Mouse (Mus musculus) embryo, embryonic 11 days (tissue): ENCODE measurements at regions not wholly inside any gene's neighbourhood (a gene's known extent, or its start where the extent isn't known, plus 50 kb on each side); places are given as distances from the start of the nearest gene placed in this dataset.

Experiments used
- DNase-seq: peaks from one replicate; pipeline ENCODE4 v3.0.0-alpha.2; 2015

DNA sequence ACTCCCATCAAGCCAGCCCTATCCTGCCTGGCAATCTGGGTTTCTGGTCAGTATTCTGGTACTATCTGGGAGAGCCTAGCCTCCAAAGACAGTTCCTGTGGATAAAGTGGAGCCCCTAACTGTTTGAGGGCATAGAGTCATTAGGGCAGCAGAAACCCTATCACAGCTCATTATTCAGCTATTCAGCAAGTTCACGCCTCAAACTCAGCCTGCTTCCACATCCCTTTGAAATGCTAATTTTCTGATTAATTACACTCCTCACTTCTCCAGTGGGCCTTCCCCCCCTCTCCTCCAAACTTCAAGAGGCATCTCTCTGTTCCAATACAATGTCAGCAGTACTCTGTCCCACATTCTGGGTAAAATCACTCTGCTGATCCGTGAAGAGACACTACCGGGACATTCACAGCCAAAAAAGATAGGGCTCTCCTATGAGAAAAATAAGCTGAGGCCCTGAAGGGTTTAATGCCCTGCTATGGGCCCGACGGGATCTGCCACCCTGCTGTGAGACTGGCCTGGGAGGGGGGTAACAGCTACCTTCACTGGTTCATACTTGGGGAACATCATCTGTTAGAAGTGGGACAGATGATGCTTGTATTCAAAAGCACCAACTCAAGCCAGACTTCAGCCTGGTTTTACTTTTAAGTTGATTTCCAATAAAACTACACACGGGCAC, 220.0 kb upstream of the Zdhhc25 start:
- no peak for DNase-seq

DNA sequence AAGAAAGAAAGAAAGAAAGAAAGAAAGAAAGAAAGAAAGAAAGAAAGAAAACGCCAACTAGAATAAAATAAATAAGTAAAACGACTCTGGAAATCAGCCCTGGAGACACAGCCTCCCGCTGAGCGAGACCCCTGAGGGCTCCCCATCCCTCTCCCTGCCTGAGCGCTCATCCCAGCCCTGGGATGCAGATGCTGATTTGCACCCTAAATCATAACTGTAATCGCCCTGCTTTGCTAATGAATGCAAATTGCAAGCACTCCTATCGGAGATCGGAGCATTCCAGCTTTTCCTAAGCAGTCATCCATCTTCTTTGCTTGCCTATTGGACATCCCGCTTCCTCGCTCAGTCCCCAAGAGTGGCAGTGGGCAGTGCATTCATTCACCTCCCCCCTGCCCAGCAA, 218.7 kb upstream of the Zdhhc25 start:
- no peak for DNase-seq

DNA sequence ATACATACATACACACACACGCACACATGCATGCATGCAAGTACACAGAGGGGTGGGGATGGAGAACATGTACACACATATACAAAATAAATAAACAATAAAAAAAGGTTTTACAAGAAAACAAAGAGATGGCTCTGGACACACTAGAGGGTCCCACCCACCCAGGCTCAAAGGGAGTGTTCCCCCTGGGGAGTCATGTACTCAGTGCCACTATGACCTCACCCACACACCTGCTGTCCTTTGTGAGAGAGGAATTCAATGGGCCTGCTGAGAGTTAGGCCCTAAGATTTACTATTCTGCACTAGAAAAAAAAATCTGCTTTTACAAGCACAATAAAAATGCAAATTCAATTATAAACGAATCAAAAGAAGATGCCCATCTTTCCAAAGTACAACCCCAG, 214.2 kb upstream of the Zdhhc25 start:
- no peak for DNase-seq

DNA sequence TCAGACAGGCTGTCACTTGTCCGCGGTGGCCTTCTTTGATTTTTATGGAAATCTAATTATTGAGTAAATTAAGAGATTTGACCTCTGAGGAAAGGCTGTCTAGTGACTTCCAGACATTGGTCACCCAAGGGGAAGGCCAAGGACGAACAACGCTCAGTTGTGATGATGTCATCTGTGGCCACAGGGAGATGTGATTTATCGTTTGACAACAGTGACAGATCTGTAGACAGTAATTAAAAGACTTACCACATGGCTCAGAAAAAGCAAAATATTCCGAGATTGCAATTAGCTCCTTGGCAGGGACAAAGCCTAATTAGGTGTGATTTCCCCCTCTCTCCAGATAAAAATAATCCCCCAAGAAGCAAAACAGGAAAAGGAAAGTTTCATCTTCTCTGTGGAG, 213.4 kb upstream of the Zdhhc25 start:
- no peak for DNase-seq

DNA sequence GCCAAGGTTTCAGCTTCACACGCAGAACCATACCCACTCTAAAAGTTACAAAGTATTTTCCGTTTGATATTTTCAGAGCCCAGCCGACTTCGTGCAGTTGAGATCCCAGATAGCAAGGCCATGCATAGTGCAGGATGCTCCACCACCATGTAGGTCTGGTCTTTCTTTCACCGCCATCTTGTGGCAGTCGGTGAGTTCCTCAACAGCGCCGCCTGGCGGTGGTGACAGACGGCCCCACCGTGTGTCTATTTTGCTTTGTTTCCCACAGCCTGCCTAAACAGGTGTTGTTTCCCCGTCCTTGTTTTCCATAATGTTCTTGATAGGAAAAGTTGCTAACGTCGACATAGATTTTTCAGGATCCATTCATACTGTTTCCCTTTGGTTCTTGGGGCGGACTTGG, 208.3 kb upstream of the Zdhhc25 start:
- DNase-seq = no peak

DNA sequence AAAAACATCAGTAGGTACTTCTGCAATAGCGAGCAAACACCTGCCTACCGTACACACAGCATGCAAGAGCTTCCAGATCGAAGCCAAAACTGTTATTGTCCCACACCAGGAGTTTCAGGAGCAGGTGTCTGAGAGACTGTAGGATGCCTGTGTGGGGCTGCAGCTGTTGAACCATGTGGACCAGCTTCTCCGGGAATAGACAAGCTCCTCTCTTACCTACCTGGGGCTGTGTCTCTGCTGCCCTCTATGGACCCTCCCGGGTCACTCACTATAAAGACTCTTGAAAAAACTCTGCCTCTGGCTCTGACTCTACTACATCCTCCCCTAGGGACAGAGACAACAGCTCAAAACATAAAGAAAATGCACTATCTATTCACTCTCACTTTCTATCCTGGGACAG, 201.0 kb upstream of the Zdhhc25 start:
- DNase-seq = peak; percentile 58

DNA sequence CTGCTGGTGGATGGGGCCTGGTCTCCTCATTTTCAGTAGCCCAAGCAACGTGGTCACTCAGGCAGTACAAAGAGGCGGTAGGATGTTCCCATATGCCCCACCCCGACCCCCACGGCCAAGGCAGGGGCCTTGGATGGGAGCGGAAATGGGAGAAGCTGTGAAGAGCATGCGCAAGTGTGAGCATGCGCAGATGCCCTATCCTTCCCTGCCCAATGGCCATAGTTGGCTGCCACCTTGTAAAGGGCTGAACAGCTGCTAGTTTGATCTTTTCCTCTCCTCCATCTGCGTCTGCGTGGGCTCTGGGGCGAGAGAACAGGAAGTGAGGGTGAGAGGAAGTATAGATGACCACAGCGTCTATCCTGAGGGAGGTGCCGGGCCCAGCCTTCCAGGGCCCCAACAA, 200.1 kb upstream of the Zdhhc25 start:
- no peak for DNase-seq

DNA sequence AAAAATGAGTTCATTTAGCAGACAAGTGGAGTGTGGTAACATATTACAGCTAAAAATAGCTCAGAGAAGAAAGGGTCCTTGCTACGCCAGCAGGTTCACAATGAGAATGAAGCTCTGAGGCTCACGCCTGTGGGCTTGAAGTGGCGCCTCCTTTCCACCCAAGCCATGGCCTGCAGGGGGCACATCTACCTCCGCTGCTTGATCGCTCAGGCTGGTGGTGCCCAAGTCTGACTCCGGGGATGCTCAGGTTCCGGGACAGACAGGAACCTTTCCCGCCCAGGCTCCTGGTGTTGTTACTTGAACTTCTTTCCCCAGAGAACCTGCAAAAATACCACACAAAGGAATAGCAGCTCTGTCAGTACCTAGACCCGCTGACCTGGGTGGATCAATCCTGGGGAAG, 199.3 kb upstream of the Zdhhc25 start:
- no peak for DNase-seq

DNA sequence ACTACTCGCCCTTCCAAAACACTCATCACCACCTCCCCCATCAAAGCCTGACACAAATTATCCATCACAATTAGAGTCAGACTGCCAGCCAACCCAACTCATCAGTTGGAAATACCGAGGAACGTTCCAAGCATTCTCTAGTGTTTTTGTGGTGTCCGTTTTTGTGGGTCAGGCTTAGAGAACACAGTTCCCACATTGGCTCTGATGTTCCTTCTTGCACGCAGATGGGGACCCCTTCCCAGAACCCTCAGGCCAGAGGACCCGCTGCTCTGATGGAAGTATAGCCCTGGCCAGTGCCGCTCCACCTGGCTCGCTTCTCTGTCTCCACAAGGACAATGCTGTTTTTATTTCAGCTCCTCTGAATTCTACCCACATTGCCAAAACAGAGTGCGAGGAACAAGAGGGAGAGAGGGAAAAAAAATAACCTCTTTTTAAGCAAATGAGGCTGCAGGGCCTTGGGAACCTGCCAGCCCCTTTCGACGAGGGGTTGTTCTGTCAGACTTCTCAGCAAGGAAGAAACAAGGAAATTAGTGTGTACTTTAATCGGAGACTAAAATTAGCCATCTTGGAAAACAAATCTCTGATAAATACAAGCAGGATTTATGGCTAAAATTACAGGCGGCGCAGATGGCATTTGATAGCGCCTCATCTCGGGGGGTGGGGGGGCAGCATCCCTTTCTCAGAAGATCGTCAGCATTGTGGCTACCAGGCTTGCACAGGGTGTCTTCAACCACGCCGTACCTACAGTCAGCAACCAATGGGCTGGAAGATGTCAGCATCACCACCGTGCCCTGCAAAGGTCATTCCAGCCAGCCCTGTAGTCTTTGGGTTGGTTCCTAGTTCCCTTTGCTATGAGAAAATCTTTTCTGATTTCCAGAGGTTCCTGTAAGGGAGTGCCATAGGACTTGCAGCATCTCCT, 191.4 kb upstream of the Zdhhc25 start:
- no peak for DNase-seq

DNA sequence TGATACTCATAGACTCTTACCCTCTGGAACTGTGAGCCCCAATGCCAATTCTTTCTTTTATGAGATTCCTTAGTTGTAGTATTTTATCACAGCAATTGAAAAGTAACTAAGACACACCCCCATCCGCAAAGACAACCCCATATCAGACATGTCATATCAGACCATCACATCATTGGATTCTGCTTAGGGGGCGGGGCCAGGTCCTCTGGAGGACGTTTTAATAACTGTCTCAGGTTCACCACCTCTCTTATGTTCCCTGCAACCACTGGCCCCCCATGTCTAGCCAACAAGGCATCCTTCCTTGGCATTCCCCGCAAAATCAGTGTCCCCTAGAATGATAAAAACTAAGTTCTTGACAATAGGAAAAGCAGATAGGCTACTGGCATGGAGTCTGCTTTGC, 185.9 kb upstream of the Zdhhc25 start:
- DNase-seq = no peak

DNA sequence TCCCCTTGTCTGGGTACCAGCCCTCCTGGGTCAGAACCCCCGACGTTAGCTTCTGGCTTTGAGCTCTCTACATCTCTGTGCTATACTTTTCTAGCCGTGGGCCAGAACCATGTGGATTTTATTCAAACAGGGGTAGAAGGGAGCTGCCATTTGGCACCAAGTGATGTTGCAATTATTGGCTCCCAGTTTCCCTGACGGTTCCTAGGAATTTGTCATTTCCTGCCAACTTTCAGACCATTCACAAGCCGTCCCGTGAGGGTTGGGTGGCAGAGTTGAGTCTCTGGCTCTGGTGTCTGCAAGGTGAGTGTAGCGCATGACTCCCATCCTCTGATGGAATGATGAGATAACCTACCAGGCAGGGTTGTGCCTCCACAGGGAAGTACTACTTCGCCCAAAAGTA, 181.2 kb upstream of the Zdhhc25 start:
- DNase-seq = no peak

DNA sequence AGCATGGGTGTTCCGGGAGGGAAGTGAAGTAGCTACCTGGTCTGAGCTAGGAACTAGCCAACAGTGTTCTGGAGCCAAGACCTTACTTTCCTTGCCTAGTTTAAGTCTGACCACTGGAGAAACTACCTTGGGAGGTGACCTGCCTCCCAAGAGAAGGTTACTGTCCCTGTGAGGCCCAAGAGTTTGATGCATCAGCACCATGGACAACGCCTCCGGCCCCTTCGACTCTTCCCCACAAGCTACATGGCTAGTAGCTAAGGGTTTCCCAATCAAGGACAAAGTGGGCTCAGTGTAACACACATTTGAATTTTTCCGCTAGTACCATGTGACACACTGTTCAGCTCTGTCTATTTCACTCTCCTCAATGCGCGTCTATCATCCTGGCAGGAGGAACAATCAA, 171.7 kb upstream of the Zdhhc25 start:
- DNase-seq = peak; percentile 57

DNA sequence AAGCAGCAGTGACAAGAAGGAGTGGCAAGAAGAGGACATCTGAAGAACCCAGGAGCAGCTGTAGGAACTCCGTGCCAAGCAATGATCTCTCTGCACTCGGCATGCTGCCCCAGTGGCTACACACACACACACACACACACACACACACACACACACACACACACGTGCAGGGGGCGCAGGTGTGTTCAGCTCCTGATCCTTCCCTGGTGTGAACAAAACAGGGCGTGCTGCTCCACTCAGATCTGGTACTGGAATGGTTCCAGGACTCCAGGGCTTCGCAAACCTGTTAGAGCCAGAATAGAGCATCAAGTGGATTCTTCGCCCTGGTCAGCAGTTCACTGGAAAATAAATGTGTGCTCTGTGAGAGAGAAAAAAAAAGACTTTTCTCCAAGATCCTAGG, 169.2 kb upstream of the Zdhhc25 start:
- no peak for DNase-seq

DNA sequence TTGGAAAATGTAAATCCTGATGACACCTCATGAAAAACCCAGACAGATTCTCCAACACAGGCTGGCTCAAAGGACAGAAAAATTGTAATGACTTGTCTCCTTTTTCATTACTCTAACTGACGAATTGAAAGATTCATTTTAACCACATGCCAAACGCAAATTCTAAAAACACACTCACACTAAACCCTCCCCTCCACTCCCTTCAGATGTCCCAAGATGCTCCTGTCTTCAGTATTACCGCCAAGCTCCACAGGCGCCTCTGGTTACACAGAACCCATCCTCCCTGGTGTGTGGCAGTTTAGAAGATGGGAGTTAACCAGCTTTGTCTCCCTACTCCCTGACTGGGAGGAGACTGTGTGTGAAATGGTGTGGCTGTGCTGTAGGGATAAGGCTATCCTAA, 151.8 kb upstream of the Zdhhc25 start:
- DNase-seq = no peak

DNA sequence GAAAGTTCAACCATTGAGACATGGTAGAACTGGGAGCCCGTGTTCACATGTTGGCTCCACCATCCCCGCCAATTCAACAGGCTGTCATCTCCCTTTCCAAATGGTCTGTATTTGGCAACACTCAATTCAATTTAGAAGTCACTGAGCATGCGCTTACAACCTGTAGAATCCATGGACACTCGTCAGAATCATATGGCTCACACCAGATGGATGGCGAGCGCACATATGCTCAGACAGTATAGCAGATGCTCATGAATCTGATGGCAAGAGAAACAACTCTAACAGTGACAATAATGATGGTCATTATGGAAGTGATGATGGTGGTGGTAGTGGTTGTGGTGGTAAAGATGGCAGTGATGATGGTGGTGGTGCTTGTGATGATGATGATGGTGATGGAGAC, 148.9 kb upstream of the Zdhhc25 start:
- DNase-seq = no peak

DNA sequence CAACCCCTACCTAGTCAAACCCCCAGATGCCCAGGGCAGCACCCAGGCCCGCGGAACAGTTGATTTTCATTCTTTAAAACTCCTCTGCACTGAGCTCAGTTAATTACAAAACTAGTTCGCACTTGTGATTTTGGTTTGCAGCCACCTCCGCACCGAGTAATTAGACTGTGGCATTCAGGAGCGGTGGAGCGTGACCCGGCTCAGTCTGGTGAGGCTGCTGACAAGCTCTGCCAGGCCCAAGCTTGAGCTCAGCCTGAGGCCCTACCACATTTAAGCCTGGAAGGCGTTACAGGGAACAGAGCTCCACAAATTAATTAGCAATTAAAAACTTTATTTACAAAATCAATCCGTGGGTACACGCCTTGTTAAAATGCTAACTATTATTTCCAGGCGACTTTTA, 132.0 kb upstream of the Zdhhc25 start:
- peak; percentile 56 for DNase-seq

DNA sequence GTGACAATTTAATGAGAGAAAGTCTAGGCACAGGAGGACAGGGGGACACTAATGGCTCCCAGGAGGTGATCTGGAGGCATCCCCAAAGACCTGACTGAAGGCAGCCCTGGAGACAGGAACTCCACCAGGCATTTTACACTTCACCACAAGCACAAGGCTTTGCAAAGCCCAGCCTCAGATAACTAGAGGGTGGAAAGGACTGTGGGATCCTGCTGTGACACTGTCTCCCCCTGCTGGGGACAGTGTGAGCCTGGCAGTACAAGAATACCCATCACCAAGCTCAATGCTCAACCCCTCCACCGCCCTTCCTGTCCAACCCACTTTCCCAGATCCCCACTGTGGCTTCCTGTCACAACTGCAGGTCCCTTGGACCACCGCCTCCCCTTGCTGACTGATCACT, 131.3 kb upstream of the Zdhhc25 start:
- peak; percentile 71 for DNase-seq

DNA sequence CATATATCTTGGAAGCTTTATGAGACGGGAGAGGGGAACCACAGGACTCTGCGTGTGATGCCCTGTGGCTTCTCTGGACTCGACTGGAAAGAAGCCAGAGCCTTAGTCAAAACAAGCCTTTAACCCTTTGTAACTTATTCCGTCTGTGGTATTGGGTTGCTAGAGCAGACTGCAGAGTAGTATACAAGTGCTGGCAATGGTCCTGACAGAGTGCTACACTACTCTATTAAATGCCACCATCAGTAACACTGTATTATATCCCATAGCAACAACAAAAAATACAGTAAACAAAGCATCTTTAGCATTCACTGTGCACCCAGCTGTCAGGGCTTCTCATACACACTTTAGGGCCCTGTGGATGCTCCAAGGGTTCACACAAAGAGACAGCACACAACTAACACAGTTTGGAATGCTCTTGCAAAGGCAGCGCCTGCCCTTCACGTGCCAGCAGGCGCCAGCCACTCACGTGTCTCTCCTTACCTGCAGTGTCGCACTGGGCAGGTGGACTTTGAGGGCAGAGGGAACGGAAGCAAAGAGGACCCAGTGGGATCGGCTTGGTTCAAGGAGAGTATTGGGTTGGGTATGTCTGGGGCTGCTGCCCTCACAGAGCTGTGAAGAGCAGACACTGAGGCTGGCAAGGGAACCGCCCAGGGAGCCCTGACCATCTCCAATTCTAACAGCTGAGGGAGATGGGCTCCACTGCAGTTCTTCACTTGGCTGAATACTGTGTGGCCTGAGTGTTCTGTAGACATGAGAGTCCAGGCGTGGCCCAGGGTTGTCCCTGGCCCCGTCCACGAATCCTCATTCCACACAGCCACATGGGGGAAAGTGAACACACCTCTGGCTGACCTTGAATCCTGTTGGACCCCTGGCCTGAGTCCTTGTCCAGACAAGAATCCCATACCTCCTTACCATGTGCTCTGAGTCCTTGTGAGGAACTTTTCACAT, 130.3 kb upstream of the Zdhhc25 start:
- DNase-seq = no peak

DNA sequence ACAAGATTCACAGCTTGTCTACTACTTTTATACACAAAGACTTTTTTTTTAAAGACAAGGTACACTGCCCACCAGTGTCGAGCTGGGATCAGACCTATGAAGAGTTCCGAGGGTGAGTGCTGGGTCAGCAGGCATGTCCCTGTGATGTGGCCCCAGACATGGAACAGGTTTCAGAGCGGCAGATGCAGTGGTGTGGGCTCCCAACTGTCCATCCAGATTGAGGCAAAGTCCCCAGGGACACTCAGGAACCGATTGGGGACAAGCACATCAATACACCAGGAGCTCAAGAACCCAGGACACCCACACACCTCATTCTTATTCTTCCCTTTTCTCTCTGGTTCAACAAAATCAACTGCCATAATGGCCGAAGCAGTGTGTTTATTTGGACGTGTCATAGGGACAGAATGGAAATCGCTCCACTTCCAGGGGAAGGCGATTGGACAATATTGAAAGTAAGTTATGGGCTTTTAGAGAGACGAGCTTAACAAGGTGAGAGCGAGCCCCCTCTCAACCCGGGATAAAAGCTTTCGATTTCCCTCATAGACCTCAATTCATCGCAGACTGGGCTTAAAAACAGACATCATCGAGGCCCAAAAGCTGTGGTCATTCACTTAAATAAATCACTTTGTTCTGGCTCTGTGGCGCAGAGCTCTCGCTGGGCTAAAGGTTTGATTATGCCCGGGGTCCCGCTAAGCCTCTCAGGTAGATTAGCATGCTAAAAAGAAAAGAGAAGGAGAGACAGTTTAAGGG, 127.6 kb upstream of the Zdhhc25 start:
- DNase-seq = no peak

DNA sequence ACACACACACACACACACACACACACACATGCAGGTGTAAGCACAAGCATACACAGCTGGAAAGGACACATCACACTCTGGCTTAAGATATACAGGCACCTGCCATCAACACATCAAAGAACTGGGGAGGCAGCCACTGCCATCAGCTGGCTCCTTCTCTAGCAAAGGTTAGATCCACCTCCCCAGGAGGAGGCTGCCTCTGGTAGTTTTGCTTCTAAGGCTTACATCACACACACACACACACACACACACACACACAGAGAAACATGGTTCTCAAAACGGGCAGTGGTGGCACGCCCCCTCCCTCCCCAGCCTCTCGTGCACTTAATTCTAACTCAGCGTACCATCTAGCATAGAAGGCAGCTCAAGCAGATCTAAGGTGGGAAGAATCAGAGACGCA, 126.9 kb upstream of the Zdhhc25 start:
- no peak for DNase-seq

DNA sequence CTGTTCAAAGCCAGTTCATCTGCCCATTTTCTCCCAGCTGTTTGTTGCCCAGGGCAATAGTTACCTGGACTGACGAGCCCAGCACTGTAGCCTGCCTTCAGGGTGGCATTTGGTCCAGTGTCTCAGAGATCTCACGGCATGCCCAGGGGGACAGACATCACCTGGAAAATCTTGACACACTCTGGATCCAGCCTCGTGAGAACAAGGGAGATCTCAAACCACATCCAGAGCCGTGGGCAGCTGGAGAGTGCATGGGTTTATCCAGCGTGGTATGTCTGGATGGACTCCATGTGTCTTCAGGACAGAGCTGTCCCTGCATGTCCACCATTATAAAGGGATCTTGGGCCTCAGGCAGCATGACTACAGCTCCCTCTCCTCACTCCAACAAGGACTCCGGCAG, 116.6 kb upstream of the Zdhhc25 start:
- no peak for DNase-seq

DNA sequence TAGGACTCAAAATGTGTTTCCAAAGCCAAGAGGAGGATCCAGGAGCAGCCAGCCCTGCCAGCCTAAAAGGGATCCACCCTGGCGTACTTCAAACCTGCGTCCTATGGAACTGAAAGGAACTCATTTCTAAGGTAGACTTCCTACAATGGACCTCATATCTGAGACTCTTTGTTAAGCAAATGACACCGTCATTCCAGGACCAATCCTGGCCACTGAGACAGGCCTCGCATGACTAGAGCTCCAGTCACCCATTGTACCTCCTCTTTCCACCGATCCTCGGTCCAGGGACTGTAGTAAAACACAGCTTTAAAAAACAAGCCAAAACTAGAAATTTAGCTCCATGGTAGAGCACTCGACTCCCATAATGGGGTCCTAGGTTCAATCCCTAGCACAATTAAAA, 110.4 kb upstream of the Zdhhc25 start:
- no peak for DNase-seq
